Mouse (Mus musculus) adrenal gland, postnatal 14 days (tissue): Measurements from ENCODE around the gene Tdp2. TPM values are rescaled to one million over a fixed set of nuclear protein-coding genes. Genes with fewer than 3 reads are reported as not detected.

Source experiments
- DNase-seq: peaks from one replicate; pipeline ENCODE4 v3.0.0; 2021; ENCODE audit warnings: mixed read lengths
- total RNA-seq: library from RNA; stranded (reverse); gene quantifications from 2 replicates; pipeline ENCODE4 v1.2.3, GENCODE M21; 2021

Gene Tdp2
- total RNA-seq, 1 experiment from 2014 or later, result 24.3 TPM

- no peak for DNase-seq
These were observed 48.7 kb downstream of the Tdp2 start for GRCm38 (mm10) chr13:24880208-24880607.

GRCm38 (mm10) chr13:24880704-24881103 lies 49.2 kb downstream of the Tdp2 start:
- peak; percentile 60 for DNase-seq

GRCm38 (mm10) chr13:24882411-24882810 lies 50.9 kb downstream of the Tdp2 start:
- peak; percentile 48 for DNase-seq

- no peak for DNase-seq
These were observed 58.1 kb downstream of the Tdp2 start for GRCm38 (mm10) chr13:24889554-24889953.

Other genes starting within 250 kb of the Tdp2 start
- 3.4 and 20.0 TPM in 2 replicates for gene Ripor2, start 249.5 kb upstream of the Tdp2 start, total RNA-seq
- not detected in 2 replicates for gene Armh2, start 90.4 kb upstream of the Tdp2 start, total RNA-seq
- 19.3 and 21.8 TPM in 2 replicates for gene Gmnn, start 69.8 kb upstream of the Tdp2 start, total RNA-seq
- gene BC005537, start 30.0 kb upstream of the Tdp2 start, total RNA-seq, result 168 and 171 TPM in 2 replicates
- gene Acot13, start 139 bp upstream of the Tdp2 start, total RNA-seq, result 135 and 157 TPM in 2 replicates
- gene D130043K22Rik, start 13.5 kb downstream of the Tdp2 start, total RNA-seq, result 0.83 and 1.3 TPM in 2 replicates
- gene Aldh5a1, start 106.0 kb downstream of the Tdp2 start, total RNA-seq, result 13.6 and 18.5 TPM in 2 replicates
- gene Gpld1, start 111.5 kb downstream of the Tdp2 start, total RNA-seq, result 5.1 and 13.5 TPM in 2 replicates
- gene Mrs2, start 188.7 kb downstream of the Tdp2 start, total RNA-seq, result 59.0 and 63.1 TPM in 2 replicates
- 0.04 and 0.33 TPM in 2 replicates for gene Dcdc2a, start 224.3 kb downstream of the Tdp2 start, total RNA-seq